Comparison of ENCODE assay signal across 8 mouse cellular contexts in genomic region chr7:28692545-28693320, GRCm38 (mm10). TPM values are rescaled to one million over a fixed set of nuclear protein-coding genes. Genes with fewer than 3 reads are reported as not detected.
DNase-seq lines count a peak whose midpoint lies in the region; ATAC-seq lines count a peak whose summit lies in the region.

TSS of gene Fbxo27 (plus strand) at chr7:28692849.

- H3K9me3 ChIP-seq in heart, embryonic 13.5 days: no peaks in the 10 kb centered on the region
- H3K9me3 ChIP-seq in embryonic facial prominence, embryonic 12.5 days: no peaks in the 10 kb centered on the region
- H3K9me3 ChIP-seq in intestine, embryonic 15.5 days: no peaks in the 10 kb centered on the region
- H3K9me3 ChIP-seq in liver, embryonic 11.5 days (ENCODE audit: control insufficient read depth, low read length): no peaks in the 10 kb centered on the region

- DNase-seq in heart, postnatal 10 days: no peak
- DNase-seq in adrenal gland, postnatal 25 days: peak; percentile 18
- no peak for DNase-seq in liver, embryonic 11.5 days (ENCODE audit: low spot score)
- peak; percentile 59 for DNase-seq in retina, postnatal 7 days (ENCODE audit: low read depth, low spot score)
- DNase-seq in thymus, postnatal 10 days (ENCODE audit: low spot score in 2 of 2): no peak

- no peak within 1 kb of the TSS for H3K27ac ChIP-seq in heart, embryonic 13.5 days (replicated peaks)
- peak within 1 kb of the TSS; percentile 54 for H3K27ac ChIP-seq in embryonic facial prominence, embryonic 12.5 days
- H3K27ac ChIP-seq in intestine, embryonic 15.5 days: no peak within 1 kb of the TSS
- H3K27ac ChIP-seq in liver, embryonic 11.5 days (ENCODE audit: low read depth, low read length): no peak within 1 kb of the TSS

- H3K9ac ChIP-seq in heart, embryonic 13.5 days: peak within 1 kb of the TSS; percentile 79
- H3K9ac ChIP-seq in embryonic facial prominence, embryonic 12.5 days: peak within 1 kb of the TSS; percentile 63
- peak within 1 kb of the TSS; percentile 39 for H3K9ac ChIP-seq in intestine, embryonic 15.5 days
- 0 out of 2 replicates have a peak within 1 kb of the TSS, but pooled peaks have one; percentile 8 for H3K9ac ChIP-seq in liver, embryonic 11.5 days (ENCODE audit: low read depth, low read length)

- intact Hi-C loops in heart, postnatal 10 days (cut with DNase I): no loop called here

- peak within 1 kb of the TSS; percentile 63 for H3K4me3 ChIP-seq in heart, embryonic 13.5 days
- peak within 1 kb of the TSS; percentile 50 for H3K4me3 ChIP-seq in embryonic facial prominence, embryonic 12.5 days
- H3K4me3 ChIP-seq in intestine, embryonic 15.5 days (replicated peaks): peak within 1 kb of the TSS; percentile 50
- peak within 1 kb of the TSS; percentile 43 for H3K4me3 ChIP-seq in liver, embryonic 11.5 days (ENCODE audit: low read depth, low read length)

- peaks cover 10% of the 10 kb centered on the region for H3K4me1 ChIP-seq in heart, embryonic 13.5 days
- H3K4me1 ChIP-seq in embryonic facial prominence, embryonic 12.5 days: peaks cover 13% of the 10 kb centered on the region
- peaks cover 5% of the 10 kb centered on the region; the same call in 1 of the 2 replicates for H3K4me1 ChIP-seq in intestine, embryonic 15.5 days (replicated peaks)
- H3K4me1 ChIP-seq in liver, embryonic 11.5 days (replicated peaks; ENCODE audit: control insufficient read depth, insufficient read depth, low read length): peaks cover 3% of the 10 kb centered on the region; the same call in 1 of the 2 replicates

- H3K27me3 ChIP-seq in heart, embryonic 13.5 days (replicated peaks): peaks cover 36% of the 10 kb centered on the region
- peaks cover 10% of the 10 kb centered on the region; the same call in 1 of the 2 replicates for H3K27me3 ChIP-seq in embryonic facial prominence, embryonic 12.5 days
- H3K27me3 ChIP-seq in intestine, embryonic 15.5 days (replicated peaks): peaks cover 13% of the 10 kb centered on the region
- H3K27me3 ChIP-seq in liver, embryonic 11.5 days (replicated peaks; ENCODE audit: control insufficient read depth, insufficient read depth, low read length): peaks cover 31% of the 10 kb centered on the region

- no peaks in the 10 kb centered on the region for H3K36me3 ChIP-seq in heart, embryonic 13.5 days
- H3K36me3 ChIP-seq in embryonic facial prominence, embryonic 12.5 days: no peaks in the 10 kb centered on the region; the same call in 1 of the 2 replicates
- no peaks in the 10 kb centered on the region for H3K36me3 ChIP-seq in intestine, embryonic 15.5 days
- H3K36me3 ChIP-seq in liver, embryonic 11.5 days (ENCODE audit: control insufficient read depth, insufficient read depth, low read length): no peaks in the 10 kb centered on the region; the same call in 1 of the 2 replicates

- no peak for ATAC-seq in heart, embryonic 13.5 days (ENCODE audit: extremely low read depth, insufficient number of reproducible peaks, low FRiP score, low TSS enrichment)
- peak; percentile 66 for ATAC-seq in embryonic facial prominence, embryonic 12.5 days (ENCODE audit: insufficient number of reproducible peaks, insufficient read depth, low FRiP score, low TSS enrichment)
- no peak for ATAC-seq in intestine, embryonic 15.5 days
- no peak for ATAC-seq in liver, embryonic 11.5 days (replicated peaks; ENCODE audit: low FRiP score)

- H3K4me2 ChIP-seq in heart, embryonic 13.5 days: peak within 1 kb of the TSS; percentile 90
- peak within 1 kb of the TSS; percentile 90 for H3K4me2 ChIP-seq in embryonic facial prominence, embryonic 12.5 days (replicated peaks)
- H3K4me2 ChIP-seq in intestine, embryonic 15.5 days (replicated peaks): peak within 1 kb of the TSS; percentile 96
- H3K4me2 ChIP-seq in liver, embryonic 11.5 days: peak within 1 kb of the TSS; percentile 74

- WGBS in heart, embryonic 13.5 days: 34% methylated on average over 30 of the region's 30 CpGs
- WGBS in embryonic facial prominence, embryonic 12.5 days: 24% methylated on average over 30 of the region's 30 CpGs
- WGBS in intestine, embryonic 15.5 days: 46% methylated on average over 27 of the region's 30 CpGs
- 35% methylated on average over 30 of the region's 30 CpGs for WGBS in liver, embryonic 11.5 days

RNA-seq across cellular contexts. Expression of gene Fbxo27, which starts in this region (rescaled TPM):
- polyA plus RNA-seq in heart, embryonic 13.5 days (2015; fragmentation: Nextera tagmentation; extraction: Ambion mirVana): 4.2 and 4.7 TPM in 2 replicates
- total RNA-seq in heart, postnatal 10 days (2021): 1 to 10 TPM in 1 of 2 experiments, under 1 TPM in 1; 0.52 to 1.3 TPM
- 1.3 and 1.9 TPM in 2 replicates for total RNA-seq in adrenal gland, postnatal 25 days (2021)
- polyA plus RNA-seq in embryonic facial prominence, embryonic 12.5 days (2016; fragmentation: Nextera tagmentation; extraction: Ambion mirVana): 8.6 and 11.9 TPM in 2 replicates
- 2.9 and 3.1 TPM in 2 replicates for polyA plus RNA-seq in intestine, embryonic 15.5 days (2015; fragmentation: Nextera tagmentation; extraction: Ambion mirVana)
- polyA plus RNA-seq in liver, embryonic 11.5 days (2014; fragmentation: Nextera tagmentation; extraction: Ambion mirVana): 1.4 and 1.7 TPM in 2 replicates

Comparison
In these comparisons a context has a peak if more than half of its experiments do, and no peak if none do; other contexts are left out.
1. H3K9ac ChIP-seq: peak in every context shown above with its lines; median percentile 79 in heart, embryonic 13.5 days; 63 in embryonic facial prominence, embryonic 12.5 days; 39 in intestine, embryonic 15.5 days; 8 in liver, embryonic 11.5 days.
2. DNase-seq: peak in adrenal gland, postnatal 25 days (single experiment) and retina, postnatal 7 days (single experiment); none in heart, postnatal 10 days (0 of 2), liver, embryonic 11.5 days (single experiment) and thymus, postnatal 10 days (0 of 2).
3. Peak in every context shown above with its lines, with median percentiles within 50 percentile points of each other: H3K4me2 ChIP-seq and H3K4me3 ChIP-seq.